Mouse (Mus musculus): Measurements from ENCODE around the gene Comt.

DNA sequence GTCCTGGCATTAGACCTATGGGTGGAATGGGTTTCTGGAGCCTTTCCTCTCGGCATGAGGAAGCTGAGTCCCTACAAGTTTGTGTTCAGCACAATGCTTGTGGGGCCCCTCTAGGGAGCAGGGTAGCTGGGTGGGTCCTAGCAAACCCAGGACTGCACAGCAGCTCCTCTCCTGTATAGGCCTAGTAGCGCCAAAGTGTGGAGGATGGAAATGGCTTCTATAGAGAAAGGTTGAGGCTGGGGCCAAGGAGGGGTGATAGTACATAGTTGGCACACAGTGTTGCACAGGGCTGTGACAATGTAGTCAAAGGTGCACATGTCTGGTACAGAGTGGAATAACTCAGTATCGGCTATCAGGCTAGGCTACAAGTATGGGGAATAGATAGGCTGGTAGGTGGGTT is 32.6 kb downstream of the Comt start:
- no peak for TF ChIP-seq MAFK (IDR thresholded peaks at IDR 0.05; ENCODE audit: insufficient read depth, low read depth, low read length)
- no peak for TF ChIP-seq CHD2 (IDR thresholded peaks at IDR 0.05; ENCODE audit: low read depth, low read length)
- TF ChIP-seq ZNF384 (IDR thresholded peaks at IDR 0.05; ENCODE audit: low read depth, low read length): no peak
